Mouse (Mus musculus): ENCODE results near the gene 4921524J17Rik.

DNA sequence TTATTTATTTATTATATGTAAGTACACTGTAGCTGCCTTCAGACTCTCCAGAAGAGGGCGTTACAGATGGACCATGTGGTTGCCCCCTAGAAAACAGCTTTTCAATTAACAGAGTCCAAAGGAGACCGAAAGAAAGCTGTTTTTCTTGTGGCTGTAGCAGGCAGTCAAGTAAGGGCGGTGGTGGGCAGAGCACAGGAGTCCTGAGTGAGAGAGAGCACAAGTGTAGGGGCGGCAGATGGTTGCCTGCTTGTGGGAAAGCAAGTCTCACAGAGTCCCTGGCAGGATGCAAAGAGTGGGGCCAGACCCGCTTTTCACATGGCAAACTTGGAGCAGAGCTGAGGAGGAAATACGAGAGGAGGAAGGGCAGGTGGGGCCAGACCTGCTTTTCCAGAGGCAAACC is 49.8 kb upstream of the 4921524J17Rik start:
- no peak for TF ChIP-seq GATA1 (IDR thresholded peaks at IDR 0.05; ENCODE audit: low read length)
- no peak for TF ChIP-seq TAL1 (IDR thresholded peaks at IDR 0.05; ENCODE audit: low read length)
